Mouse (Mus musculus) gastrocnemius, adult 8-10 months (tissue): Measurements from ENCODE around the gene Fhl2. TPM values are rescaled to one million over a fixed set of nuclear protein-coding genes. Genes with fewer than 3 reads are reported as not detected.
A peak's percentile ranks its signal among the peaks of the same experiment; 100 is the strongest.
"Not testable (repeated sequence)": the region's sequence is repeated elsewhere in the genome, so short reads cannot be mapped to it uniquely, and the experiment has no call there.

Experiments used
- DNase-seq, 2 experiments: peaks; one replicate each; pipeline ENCODE4 v3.0.0; 2022; ENCODE audit warnings: low spot score in 2 of 2
- total RNA-seq, 4 experiments: library from RNA; stranded (reverse); gene quantifications; 2 replicates each; pipeline ENCODE4 v1.2.4; 2022

Gene Fhl2
- total RNA-seq, 4 experiments from 2014 or later: 2.8 to 6.0 (median 3.4) TPM

DNA sequence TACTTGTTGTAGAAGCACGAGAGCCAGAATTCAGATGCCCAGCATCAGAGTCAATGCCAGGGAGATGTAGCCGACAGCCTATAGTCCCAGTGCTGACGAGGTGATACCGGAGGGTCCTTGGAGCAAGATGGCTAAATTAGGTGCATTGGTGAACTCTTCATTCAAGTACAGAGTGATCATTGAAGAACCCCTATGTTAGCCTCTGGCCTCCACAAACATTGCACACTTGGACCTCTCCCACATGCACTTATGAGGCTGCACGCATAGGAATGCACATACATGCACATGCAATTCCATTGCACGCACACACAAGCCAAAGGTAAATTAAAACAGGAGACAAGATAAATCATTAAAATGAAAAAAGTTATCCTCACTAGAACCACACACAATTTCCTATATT, 3.4 kb downstream of the Fhl2 start:
- no peak for DNase-seq

DNA sequence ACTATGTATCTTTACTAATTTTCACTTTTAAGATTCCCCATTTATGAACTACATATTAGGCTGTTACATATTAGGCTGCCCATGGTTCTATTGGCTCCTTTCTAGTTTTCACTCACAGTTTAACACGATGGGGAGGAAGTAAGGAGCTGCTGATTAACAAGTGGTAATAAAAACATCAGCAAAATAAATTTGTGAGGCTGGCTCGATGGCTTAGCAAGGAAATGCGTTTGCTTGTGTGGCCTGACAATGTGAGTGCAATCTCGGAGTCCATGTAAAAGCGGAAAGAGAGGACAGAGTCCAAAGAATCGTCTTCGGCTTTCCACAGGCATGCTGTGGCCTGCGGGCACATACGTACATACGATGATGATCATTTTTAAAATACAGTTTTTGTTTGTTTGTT, 4.3 kb downstream of the Fhl2 start:
- DNase-seq: no peak

DNA sequence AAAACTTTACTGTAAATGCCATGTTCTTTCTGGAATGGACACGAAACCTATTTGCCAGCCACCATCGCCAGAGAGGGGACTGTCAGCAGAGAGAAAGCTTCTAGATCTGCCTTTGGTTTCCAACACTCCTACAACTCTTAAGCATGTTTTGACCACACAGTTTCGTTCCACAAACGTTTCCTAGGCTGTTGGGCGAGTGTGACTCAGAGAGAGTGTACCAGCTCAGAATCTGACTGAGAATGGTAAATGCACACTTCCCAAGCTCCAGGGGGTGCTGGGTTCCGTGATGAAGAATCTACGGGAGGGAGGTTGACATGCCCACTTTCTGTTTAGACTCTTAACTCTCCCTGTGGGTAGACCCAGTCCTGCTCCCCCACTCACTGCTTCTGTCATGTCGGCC, 5.7 kb downstream of the Fhl2 start:
- DNase-seq: no peak

DNA sequence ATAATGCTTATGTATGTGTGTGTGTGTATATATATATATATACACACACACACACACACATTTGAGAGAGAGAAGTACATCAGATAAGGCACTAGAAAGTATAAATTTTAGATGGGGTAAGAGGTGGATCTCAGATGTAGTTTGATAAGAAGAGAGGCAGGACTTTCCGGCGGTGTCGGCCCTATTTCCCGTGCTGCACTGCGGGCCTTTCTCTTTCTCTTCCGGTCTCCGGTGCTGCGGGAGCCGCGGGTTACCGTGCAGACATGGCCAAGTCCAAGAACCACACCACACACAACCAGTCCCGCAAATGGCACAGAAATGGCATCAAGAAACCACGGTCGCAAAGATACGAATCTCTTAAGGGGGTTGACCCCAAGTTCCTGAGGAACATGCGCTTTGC, 7.9 kb downstream of the Fhl2 start:
- DNase-seq: not testable (repeated sequence)

DNA sequence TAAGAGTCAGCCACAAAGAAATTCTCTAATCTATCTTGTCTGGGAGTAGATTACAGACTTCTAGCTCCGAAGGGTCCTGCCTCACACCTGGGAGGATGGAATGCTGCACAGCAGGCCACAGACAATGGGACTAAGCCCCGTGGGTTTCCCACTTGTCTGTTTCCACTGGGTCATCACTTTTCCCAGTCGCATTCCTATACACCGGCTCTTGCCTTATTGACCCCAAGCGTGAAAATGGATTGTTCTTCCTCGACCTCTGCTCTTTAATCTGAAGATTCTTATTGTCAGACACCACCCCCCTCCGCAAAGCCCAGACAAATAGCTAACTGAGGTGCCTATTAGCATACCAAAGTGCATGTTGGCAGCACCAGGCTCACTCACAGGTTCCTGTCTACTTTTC, 10.4 kb downstream of the Fhl2 start:
- DNase-seq: no peak

DNA sequence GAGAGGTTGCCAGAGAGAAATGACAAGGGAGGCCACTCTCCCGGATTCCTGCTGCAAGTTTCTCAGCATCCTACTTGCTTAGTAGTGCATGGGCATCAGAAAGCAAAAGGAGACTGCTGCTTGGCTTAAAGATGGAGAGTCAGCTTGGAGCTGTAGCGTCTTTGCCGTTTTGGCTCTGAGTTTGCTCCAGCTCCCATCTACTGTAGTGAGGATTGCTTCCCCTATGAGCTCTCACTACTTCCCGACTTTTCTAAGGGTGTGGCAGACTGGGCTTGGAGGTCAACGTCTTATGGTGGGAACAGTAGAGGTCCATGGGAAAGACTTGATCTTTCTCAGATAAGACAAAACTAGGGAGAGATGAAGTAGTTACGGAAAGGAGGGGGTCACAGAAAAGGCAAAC, 15.9 kb downstream of the Fhl2 start:
- no peak for DNase-seq

DNA sequence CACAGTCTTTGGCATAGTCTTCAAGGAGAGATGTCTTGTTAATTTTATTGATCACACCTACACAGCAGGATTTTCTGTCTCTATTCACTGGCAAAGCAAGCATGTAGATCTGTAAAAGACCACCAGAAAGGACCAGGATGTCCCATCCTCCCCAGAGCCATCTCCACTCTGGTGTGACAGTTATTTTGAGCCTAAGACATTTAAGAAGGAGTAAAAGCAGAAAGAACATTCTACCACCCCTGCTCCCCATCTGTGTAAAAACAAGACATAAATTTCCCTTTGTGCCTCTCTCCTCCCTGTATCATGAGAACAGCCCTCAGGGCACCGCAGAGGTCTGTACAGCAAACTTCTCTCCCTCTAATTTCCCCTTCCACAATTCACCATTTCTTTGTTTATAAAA, 18.0 kb downstream of the Fhl2 start:
- DNase-seq: no peak

DNA sequence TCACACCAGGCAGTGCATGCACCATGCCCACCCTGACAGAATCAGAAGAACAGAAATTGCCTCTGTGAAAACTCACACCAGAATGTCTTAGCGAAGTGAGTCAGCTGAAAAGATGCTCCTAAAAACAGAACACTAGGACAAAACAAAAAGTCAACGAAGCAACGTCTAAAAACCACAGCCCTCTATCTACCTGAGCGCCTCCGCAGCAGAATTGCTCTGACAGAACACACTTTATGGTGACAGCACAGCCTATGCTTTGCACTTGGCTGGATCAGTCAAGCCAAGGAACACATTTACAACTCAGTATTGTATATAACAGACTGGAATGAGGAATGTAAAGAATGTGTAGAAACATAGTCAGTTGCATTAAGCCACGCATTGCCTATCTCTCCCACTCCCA, 18.4 kb downstream of the Fhl2 start:
- no peak for DNase-seq

DNA sequence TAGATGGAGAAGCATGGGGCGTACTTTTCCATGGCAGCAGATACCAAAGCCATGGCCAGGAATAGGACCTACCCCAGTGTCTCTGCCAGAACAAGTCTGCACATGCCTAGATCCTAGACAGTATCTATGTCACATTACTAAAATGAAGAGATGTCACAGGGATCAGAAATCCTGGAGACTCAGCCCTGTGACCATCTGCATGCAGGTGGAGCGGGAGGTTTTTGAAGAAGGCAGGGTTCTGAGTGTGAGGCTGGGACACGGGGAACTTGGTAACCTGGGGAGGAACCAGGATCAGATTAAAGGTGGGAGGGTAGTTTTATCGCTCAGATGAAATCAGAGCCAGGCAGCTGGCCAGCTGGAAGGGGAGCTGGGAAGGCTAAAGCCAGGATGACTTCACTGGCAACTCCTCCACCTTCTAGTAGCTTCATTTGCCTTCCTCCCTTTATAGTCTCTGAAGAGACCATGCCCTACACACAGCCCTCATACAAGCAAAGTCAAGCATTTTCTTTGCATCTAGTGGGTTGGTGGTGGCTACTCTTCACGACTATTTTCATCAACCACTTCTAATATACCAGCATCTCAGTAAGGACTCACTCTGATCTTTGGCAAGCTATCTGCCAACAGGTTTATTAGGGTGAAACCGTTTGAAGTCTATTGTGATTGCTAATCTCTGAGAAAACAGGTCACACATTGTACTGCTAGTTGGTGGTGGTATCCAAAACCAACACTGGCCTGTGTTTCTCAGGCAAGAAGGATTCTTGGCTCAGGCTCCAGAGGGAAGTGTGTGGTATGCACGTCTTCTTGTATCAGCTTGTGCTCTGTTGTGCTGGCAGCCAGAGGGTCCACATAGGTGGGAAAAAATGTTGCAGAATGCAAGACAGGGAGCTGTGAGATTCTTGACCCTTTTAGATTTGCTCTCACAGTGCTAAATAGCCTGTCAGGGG, 23.2 kb downstream of the Fhl2 start:
- DNase-seq: peak in 1 of 2 experiments; percentile 39

DNA sequence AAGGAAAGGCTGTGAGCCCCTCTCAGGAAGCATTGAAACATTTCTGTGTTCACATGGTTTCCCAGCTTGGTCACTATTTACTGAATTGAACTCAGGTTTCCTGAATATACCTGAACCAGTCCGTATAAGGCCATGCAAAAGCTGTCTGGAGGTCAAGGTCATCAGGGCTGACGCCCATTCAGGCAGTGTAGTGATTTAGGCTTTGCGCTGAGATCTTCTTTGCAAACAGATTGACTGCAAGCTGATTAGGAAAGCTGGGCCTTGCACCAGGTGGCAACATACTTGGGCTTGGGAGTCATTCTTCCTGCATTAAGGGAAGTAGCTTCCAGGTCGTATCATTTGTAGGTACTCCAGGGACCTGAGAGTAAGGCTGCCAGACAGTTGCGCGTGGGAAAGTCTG, 25.0 kb downstream of the Fhl2 start:
- no peak for DNase-seq

DNA sequence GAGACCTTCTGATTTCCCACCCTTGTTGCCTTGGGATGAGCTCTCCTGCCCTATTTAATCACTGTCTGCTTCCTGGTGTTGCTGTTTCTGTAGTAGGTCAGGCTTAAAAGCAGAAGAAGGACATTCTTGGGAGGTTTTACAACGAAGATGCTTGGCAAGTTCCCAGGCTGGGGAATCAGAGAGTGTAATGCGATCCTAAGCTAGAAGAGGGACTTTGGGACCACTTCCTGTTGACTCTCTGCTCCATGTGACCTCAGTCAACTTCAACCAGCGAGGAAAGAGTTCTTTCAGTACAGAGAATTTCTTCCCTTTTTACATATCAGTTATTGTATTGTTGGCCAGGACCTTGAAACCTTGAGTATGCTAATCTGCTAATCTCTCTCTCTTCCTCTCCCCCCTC, 25.7 kb downstream of the Fhl2 start:
- no peak for DNase-seq

DNA sequence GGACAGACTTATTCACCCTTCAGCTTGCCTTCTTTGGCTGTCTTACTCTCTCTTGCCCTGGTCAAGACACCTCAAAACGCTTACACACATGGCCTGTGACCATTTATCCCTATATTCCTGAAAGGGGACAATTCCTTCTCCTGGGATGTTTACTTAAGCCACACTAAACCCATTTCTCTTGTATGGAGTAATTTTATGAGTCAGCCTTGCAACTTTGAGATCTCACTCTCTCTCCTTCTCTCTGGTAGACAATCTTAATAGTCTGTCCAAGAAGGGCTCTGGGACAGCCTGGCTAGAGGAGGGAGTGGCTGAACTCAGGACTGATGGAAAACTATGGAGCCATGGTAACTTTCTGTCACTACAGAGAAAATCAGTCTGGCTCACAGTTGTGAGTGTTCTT, 27.1 kb downstream of the Fhl2 start:
- DNase-seq: no peak

DNA sequence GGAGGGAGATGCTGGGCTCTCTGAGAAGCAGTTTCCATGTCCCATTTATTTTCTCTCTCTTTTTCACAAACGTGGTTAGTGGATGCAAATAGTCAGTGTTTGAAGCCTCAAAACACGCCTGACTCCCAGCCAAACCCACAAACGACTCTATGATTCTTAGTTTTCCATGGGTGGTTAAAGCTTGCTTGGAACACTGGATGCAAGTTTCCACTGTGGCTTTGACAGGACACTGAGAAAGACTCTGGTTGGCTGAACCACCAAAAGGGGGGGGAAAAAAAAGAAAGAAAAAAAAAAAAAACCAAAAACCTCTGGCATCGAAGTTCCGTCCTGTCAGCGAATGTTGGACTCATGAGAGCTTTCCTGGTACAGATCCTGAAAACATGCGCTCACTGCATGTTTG, 27.6 kb downstream of the Fhl2 start:
- no peak for DNase-seq

DNA sequence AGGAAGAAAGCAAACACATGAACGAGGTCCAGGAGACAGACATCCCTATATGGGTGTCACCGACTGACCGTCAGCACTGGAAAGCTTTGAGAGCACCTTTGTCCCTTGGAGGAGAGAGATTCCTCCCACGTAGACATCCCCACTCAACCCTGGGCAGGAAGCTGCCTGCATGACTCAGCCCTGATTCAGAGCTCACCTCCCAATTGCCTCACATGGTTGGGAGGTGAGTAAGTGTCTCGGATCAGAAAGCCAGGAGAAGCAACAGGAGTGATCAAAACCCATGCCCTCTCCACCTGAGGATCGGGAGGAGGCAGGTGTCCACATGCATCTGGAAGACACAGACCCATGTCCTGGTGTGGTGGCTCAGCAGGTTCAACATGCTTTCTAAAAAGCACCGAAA, 28.2 kb downstream of the Fhl2 start:
- no peak for DNase-seq

DNA sequence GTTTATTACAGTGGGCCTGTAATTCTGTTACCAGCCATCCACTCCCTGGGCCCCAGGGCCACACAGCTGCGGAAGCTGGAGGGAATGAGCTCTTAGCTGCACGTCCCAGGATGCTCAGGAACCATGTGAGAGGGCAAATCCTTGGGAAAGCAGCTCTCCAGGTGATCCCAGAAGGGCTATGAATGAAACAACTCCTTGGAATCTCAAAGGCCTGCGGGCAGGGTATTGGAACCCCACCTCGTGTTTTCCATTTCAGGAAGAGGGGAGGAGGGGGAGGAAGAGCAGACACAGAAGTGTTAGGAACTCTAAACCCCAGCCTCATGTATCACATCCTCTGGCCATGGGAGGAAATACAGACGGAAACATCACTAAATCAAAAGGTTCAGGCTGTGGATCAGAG, 28.8 kb downstream of the Fhl2 start:
- no peak for DNase-seq

DNA sequence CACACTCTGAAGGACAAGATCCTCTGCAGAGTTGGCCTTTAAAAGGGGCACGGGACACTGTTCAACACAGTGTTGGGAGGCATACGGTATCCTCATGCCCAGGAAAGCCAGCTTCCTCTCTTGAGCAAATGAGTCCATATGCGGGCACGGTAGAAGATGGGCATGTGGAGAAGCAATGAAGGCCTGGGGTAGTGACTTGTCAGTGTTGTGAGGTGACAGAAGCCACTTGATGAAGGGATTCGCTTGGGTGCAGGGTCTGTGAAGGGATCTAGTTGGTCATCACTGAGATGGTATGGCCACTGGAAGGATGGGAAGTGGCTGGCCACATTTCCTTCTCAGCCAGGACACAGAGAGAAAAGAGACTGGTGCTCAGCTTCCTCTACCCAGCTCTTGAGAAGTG, 32.2 kb downstream of the Fhl2 start:
- DNase-seq: no peak

DNA sequence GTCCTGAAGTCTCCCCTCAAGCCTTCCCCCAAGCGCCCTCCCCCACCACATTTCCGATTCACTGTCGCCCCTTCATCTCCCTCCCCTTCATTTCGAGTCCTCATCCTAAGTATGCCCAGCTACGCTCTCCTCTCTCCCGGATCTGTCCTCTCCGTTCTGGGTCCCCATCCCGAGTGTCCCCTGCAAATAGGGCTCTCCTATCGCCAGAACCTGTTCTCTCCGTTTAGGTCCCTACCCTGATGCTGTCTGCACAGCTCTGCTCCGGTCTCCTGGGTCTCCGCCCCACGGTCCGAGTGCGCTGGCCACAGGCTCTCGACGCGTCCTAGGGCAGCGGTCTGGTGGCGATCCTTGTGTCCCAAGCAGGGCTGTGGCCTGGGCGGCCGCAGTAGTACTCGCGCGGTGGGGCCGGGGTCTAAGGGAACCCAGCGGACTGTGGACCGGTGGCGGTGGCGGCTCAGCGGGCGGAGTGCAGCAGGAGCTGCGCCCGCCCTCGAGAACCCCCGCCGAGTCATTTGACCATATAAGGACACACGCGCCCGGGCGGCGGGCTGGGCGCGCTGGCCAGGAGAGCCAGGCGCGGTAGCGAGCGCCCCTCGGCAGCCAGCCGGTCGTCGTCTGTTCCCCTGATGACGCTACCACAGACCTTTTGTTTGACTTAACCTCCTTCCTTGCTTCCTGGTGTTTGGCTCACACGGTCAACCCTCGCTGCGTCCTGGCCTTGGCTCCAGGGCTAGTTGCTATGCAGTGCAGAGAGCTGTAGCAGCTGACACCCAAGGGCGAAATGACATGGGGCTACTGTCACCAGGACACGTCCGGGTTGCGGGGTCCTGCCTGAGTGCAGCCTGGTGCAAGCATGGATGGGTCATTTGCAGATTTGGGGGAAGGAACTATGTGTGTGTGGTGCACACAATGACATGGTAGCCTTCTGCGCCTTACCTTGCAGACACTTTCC, 33.0 kb downstream of the Fhl2 start:
- peak; percentile 15 to 33 for DNase-seq

DNA sequence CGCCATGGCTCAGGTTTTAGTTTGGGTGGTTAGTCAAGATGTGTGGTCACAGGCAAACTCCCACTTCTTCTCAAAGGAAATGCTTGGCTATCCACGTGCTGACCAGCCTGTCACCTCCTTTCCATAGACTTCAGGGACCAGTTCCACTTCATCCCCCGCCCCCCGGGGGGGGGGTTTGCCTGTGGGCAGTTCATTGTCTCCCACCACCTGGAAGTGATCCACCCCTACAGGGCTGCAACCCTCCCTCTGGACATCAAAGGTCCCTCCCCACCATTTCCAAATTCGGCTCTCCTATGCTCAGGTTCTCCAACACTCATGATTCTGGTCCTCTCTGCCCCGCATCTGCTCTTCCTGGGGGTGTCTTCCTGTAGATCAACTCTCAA, 33.7 kb downstream of the Fhl2 start:
- DNase-seq: no peak

DNA sequence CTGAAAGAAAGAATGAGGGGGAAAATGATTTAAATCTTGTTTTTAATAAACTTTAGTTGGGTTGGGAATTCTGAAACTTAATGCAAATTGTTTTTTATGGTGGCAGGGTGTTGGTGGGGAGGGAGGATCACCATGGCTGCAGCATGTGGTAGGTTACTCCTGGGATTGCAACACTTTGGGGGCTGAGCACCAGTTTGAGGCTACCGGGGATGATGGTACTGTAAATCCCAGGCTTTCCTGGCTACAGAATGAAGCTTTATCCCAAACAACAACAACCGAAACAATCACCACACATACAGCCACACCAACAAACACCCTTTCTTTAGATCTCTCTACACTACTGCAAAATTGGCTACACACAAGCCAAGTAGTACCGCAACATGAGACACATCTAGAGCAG, 34.4 kb downstream of the Fhl2 start:
- DNase-seq: no peak

DNA sequence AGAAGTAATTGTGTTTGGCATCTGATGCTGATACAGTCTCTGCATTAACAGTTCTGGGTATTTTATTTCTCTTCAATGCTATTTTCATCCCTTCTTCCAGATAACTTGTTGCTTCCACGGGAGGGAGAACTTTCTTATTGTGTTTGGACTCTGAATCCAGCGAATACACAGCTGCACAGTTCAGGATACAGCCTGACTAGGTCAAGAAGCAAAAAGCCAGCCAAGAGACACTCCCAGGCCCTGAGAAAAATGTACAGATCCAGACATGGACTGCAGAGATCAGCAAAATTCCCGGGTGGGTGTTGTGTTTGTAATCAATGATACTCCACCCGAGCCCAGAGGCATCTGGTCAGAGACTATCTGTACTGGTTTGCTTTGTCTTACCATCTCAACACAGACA, 37.4 kb downstream of the Fhl2 start:
- no peak for DNase-seq

DNA sequence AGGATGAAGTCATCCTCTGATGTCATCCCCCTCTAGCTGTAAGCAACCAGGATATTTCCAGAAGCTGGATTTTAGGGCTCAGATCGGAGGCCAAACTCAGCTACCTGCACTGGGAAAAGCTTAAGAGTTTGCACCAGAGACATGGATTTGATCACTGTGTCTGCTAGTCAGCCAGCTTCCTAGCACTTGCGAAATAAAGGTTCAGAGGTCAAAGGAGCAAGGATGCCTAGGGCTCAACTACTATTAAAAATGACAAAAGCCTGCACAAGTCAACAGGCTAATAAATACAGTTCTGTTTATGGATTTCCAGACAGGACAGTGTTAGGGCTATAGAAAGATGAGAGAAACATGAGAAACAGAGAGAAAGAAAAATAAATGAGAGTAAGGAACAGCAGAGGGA, 38.9 kb downstream of the Fhl2 start:
- DNase-seq: no peak

DNA sequence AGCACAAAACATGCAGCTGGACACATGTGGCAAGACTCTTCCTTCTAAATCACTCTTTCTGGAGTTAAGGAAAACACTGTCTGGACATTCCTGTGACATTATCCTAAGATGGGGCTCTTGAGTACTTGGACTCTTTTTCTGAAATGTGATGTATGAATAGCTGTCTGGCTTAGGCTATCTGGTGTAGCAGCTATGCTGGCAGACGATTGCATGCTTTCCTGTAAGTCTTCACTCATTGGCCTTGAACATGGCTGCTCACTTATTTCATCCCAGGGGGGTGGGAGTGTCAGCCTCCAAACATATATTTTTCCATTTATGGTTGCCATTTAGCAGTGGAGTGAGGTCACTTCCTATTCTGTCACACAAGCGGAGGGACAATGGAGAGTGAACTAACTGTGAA, 42.3 kb downstream of the Fhl2 start:
- no peak for DNase-seq
